Mouse (Mus musculus) ovary, adult 18-20 months (tissue): ENCODE measurements around the gene Sult1e1.

Experiments used
- DNase-seq: peaks from one replicate; pipeline ENCODE4 v3.0.0; 2022; ENCODE audit warnings: low spot score, mixed read lengths

Gene Sult1e1

DNA sequence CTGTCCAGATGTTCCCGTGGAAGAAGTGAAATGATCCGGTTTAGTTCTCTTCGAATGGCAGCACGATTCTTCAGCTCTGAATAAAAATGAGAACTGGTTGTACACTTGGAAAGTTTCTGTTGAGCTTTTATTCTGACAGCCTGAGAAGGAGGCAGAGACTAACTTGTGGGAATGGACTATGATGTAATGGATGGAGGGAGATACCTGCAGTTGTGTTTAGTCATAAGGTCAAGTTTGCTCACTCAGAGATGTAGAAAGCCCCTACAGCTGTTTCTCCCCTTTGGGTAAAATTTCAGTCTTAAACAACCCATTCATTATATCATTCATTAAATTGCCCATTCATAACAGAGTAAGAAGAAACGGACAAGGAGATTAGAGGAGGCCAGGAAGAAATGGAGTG lies at the start of gene Sult1e1:
Sult1e1 (minus strand) TSS at position 101 of the 400 bp plus-strand sequence.
- DNase-seq: no peak

DNA sequence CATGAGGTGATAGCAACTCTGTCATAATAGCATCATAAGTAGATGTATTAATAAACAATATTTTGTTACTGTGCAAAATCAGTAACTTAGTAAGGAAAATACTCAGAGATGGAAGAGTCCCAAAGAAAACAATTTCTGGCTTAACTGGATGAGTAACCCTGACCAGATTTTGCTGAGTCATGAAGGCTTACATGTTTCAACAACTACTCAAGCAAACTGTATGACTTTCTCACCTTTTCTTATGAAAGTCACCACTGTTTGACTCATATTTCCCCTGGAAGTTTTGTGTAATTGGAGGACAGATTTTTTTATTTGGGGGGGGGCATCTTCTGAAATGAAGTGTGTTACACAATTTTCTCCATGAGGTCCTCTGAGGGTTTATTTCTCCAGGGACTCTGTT lies 31.3 kb upstream of the Sult1e1 start:
- no peak for DNase-seq

GRCm38 (mm10) chr5:87615128-87615390 lies 23.7 kb upstream of the Sult1e1 start:
- no peak for DNase-seq

DNA sequence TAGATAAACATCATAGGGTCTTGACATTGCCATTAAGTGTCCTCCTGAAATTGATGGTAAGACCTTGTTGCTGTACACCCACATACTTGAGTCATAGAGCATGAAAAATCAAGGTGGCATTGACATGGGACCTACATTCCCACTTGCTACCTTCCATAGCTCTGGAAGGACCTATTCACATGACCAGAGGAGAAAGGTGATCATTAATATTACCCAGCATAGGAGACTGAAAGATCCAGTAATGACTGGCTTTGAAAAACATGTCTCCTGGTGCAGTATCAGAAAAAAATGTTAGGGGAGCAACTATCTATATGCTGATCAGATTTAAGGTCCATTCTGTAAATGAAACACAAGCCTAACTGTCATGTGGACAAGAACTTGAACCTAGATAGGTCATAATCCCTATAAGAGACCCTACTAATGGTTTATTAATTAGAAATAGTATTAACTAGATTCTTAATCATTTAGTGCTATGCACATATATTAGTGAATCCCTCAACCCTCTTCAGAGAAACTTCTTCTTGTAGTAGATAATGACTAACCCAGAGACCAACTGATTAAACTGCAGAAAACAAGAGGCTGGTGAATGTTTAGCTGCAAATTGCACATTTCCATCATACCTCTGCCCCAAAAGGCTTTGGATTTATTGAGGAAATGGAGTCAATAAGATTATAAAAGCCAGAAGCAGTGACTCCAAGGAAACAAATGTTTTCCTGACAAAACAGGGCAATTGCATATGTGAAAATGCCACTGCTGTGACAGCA lies 23.2 kb upstream of the Sult1e1 start:
- no peak for DNase-seq

DNA sequence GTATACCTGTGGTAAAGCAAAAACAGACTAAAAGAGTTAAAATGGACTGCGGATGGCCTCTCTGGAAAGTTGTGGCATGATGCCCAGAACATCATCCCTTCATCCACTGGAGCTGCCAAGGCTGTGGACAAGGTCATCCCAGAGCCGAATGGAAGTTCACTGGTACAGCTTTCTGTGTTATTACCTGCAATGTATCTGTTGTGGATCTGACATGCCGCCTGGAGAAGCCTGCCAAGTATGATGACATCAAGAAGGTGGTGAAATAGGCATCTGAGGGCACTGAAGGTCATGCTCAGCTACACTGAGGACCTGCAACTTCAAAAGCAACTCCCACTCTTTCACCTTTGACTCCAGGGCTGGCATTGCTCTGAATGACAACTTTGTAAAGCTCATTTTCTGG lies 9.6 kb upstream of the Sult1e1 start:
- peak; percentile 62 for DNase-seq

DNA sequence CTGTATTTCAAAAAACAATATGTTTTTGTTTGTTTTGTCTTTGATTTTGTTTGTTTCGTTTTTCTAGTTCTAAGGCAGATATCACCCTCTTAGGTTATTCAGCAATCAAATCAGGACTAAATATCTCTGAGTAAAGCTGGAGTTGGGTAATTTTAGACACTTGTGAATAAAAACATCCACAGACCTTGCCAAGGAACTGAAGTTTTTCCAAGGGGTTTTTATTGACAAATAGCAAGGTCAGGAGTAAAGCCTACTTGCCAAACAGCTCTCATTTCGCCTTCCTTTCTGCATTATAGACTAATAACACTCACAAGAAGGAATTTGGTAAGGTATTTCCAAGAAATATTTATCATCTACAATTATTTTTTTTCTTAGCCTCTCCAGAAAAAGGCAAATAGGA lies 6.5 kb upstream of the Sult1e1 start:
- DNase-seq: no peak

DNA sequence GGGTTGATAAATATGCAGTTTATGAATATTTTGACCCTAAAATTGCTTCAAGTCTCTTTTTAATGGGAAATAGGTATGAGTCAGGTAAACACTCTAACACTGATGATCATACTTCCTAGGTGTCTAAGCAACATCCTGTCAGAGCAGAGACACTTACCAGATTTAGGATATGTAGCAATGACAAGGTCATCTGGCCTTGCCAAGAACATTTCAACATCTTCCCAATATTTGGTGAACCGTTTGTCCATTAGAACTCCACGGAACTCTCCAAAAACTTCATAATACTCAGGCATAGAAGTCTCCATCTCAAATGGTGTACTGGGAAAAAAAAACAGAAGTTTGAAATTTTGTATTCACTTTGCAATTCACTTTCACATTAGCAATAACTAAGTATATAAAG lies 1.5 kb downstream of the Sult1e1 start:
- DNase-seq: no peak

DNA sequence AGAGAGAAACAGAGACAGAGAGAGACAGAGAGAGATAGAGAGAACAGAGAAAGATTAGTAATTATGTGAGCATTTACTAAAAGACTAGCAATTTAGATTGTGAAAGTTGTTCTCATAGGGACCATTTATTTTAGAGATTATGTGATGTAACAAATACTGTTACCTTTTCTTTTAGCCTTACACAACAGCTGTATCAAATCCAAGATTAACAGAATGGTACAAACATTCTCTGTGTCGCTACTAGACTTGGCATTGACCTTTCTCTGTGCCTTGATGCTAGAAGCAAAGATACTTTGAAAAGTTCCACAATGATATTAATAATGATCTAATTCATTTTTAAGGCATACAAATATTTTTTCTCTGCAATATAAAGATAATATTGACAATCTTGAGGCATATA lies 11.0 kb downstream of the Sult1e1 start:
- no peak for DNase-seq

GRCm38 (mm10) chr5:87574174-87574573 lies 17.2 kb downstream of the Sult1e1 start:
- no peak for DNase-seq

- DNase-seq: no peak
Measured at GRCm38 (mm10) chr5:87573490-87573889, 17.9 kb downstream of the Sult1e1 start.

DNA sequence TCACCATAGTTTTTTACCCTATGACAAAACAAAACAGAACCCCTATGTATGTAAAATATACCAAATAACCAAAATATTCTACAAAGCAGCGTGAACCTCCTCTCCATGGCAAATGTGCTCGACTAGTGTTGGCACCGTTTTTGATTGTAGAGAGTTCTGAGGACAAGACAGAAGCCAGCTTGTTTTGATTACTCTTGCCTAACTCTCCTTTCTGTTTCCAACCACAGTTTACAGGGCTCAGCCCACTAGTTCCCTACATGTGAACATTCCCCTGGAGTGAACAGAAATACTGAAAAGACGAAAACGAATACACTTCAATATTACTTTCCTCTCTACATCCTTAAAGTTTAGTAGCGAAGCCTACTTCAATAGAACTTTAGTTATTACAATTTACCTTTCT lies 18.6 kb downstream of the Sult1e1 start:
- no peak for DNase-seq

DNA sequence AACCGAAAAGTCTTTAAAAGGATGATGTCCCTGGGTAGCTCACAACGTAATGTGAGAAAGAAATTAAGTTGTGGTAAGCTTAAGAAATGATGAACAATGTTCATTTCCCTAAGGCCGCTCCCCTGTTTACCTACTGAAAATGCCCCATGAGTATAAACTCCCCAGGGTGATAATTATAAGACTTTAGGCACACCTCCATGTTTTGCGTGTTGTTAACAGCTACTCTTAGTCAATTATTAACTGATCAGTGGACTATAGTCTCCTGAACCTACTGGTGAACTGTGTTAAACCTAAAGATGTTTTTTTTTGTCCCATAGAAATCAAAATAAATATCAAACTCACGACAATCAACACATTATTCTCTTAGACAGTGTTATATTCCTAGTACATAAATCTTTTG lies 22.5 kb downstream of the Sult1e1 start, which contains the start of gene Sult1d1:
Sult1d1 (minus strand) TSS at position 183 of the 400 bp plus-strand sequence.
- no peak for DNase-seq

DNA sequence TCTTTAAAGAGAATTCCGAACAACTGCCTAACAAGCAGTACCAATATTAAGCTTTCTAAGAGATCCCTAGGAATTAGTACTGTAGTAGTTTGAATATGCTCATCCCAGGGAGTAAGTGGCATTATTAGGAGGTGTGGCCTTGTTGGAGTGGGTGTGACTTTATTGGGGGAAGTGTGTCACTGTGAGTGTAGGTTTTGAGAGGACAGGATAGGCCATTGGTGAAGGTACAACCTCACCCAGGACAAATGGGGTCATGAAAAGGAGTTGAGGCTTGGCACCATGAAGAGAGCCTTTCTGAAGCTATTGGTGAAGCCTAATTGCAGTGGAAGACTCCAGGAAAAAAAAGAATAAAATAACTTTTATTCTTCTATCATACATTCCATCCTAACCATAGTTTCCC lies 24.1 kb downstream of the Sult1e1 start:
- no peak for DNase-seq

DNA sequence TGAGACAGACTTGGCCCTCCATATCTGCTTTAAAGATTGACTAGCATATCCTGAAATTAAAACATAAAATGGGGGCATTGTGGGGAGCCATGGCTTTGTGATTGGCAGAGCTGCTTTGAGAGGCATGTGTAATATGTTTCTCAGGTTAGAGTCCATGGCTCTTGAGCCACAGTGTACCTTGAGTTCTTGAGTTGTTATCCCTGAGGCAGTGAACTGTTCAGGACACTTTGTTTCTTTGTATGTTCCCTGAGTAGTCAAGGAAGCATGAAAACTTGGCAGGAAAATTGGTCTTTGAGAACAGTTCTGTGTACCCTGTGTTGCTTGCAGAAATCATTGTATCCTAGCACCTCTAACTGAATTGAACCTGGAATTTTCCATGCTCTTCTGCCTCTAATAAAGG lies 28.4 kb downstream of the Sult1e1 start:
- no peak for DNase-seq

DNA sequence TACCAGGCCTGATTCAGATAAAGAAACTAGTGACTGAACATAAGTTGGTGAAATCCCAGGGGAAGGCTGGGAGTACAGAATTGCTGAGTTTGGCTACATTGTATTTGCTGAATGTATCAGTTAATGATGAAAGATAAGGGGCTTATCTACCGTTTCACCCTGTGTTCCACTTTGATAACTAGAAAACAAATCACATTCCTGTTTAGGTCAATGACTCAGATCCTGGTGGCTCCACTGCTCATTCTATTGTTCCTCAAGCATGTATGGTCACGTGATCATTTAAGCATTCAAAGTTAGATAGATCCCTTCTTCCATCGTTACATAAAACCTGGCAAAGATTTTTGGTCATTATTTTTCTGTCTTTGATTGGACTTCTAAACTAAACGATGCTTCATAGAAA lies 28.9 kb downstream of the Sult1e1 start:
- DNase-seq: no peak

GRCm38 (mm10) chr5:87560145-87560544 lies 31.2 kb downstream of the Sult1e1 start:
- DNase-seq: no peak

- no peak for DNase-seq
Measured at GRCm38 (mm10) chr5:87550935-87551334, 40.5 kb downstream of the Sult1e1 start.

DNA sequence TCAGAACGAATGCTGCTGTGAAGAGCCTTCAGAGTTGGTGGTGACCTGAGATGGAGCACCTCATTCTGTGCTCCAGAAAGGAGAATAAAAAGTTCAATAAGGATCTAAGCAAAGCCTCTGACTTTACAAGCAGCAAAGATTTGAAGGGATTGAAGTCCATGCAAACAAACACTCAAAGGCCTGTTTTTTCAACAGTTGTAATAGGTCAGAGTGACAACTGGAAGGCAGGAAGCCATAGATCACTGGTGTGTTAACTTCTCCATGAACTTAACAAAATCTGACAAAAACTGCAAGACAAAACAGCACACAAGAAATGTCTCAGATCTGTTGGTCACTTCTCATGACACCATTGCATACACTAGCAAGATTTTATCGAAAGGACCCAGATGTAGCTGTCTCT lies 53.3 kb downstream of the Sult1e1 start, which contains the start of gene Sult1b1:
Sult1b1 (minus strand) TSS at position 85 of the 400 bp plus-strand sequence.
- DNase-seq: no peak

- no peak for DNase-seq
Measured at GRCm38 (mm10) chr5:87535994-87536644, 55.3 kb downstream of the Sult1e1 start.

- no peak for DNase-seq
Measured at GRCm38 (mm10) chr5:87532288-87532687, 59.1 kb downstream of the Sult1e1 start.
